Mouse (Mus musculus) kidney, postnatal 36 days (tissue): ENCODE measurements at regions not wholly inside any gene's neighbourhood (a gene's known extent, or its start where the extent isn't known, plus 50 kb on each side); places are given as distances from the start of the nearest gene placed in this dataset.

ENCODE experiments used
- DNase-seq, 2 experiments: peaks; one replicate each; pipeline ENCODE4 v3.0.0; 2021 to 2022; ENCODE audit warnings: mixed read lengths in 2 of 2

DNA sequence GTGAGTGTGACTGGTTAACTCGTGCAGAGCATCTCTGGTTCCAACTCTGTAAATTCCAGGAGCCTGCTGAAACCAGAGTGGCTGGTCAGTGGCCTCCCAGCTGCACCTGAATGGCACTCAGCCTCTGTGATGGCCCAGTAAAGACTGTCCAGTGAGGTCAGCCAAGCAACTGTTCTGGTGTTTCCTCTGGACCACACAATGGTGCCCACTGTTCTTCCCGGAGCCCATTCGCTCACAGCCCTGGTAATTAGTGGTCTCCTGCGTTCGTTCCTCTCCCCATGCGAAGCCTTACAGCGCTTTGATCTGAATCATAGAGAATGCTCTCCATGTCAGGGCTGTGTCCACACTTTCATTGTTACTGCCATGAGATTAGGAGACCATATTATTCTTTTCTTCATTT, 75.5 kb downstream of the Enkur start:
- no peak for DNase-seq

DNA sequence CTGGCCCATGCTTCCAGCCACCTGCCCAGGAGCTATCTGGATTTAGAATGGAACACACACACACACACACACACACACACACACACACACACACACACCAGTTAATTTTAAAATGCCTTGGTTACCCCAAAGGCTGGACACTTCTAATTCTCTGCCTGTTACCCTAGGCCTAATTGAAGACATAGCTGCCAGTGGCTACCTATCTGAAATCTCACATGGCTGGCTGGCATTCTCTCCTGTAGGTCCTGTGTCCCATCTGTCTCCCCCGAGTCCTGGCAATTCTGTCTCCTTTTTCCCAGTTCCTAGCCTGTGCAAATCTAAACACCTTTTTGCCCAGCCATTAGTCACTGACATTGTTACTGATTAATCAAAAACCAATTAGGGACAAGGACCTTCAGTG, 78.6 kb downstream of the Enkur start:
- no peak for DNase-seq

DNA sequence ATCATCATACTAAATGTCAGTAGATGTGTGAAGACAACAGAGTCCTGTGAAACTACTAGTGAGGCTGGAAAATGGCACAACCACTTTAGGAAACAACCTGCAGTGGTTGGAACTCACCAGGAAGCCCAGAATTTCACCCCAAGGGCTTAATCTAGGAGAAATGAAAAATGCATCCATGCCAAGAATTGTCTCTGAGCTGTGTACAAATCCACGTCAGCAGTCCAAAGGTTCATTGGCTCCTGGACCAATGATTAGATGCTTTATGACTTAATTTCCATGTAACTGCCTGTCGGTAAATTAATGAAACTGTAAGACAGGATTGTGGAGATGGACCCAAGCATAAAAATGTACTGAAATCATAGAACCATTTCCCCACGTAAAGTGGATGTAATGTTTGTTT, 82.7 kb downstream of the Enkur start:
- DNase-seq: no peak

DNA sequence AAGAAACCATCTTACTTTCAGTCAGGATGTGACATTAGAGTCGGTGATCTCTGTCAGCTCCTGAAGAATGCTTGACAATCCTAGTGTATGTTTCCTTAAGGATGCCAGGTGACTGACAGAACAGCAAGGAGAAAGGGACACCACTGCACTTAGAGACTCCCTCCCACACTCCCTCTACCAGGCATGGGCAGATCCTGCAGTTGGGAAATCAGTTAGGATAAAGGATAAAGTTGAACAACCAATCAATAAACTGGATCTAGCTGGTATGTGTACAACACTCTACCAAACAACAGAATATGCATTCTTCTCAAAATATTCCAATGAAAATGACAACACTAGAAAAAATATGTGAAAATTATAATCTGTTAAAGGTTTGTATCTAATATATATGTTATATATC, 83.5 kb downstream of the Enkur start:
- no peak for DNase-seq

DNA sequence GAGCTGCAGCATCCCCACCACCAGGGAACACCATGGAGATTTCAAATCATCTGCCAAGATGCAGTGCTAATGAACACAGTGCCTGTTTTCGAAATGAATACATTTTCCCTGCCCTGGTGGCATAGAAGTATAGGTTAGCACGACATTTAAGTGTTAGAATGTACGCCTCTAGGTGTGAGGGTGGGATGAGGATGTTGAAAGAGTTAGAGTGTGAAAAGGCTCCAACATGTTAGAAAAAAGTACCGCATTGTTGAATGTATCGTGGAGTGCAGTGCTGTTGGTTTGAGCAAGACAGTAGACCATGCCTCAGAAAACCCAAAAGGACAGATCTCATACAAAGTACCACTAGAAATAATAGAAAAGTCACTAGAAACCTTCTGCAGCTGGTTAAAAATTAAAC, 88.3 kb downstream of the Enkur start:
- DNase-seq: no peak

DNA sequence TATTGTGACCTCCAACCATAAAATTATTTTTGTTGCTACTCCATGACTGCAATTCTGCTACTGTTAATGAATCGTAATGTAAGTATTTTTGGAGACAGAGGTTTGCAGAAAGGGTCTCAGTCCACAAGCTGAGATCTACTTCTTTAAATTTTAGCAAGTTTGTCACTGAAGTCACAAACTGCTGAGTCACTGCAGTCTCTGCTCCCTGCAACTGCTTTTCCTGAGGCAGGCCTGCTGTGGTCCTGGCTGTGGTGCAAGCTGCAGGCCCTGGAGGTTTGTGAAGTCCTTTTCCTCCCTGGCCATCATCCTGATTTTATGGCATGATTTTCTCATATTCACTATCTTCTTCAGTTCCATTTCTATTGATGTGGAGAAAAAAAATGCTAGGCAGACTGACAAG, 93.6 kb downstream of the Enkur start:
- DNase-seq: no peak

DNA sequence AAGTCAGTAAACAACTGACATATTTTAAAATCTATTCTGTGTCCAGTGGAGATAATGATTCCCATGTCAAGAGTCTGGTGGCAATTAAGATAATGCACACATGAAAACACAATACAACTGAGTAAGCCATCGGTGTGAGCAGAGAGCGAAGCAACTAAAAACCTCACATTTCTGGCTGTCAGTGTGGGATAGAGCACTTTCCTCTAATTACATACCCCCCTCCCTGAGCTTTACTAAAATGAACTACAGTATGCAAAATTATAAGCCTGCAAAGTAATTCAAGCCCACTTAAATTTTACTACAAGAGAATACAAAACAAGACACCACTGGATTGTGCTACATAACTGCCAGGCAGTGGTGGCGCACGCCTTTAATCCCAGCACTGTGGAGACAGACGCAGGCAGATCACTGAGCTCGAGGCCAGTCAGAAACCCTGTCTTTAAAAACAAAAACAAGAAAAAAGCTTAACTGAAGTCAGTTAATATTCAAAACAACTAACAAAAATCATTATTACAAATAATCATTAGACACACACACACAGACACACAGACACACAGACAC, 104.8 kb downstream of the Enkur start:
- DNase-seq: no peak

DNA sequence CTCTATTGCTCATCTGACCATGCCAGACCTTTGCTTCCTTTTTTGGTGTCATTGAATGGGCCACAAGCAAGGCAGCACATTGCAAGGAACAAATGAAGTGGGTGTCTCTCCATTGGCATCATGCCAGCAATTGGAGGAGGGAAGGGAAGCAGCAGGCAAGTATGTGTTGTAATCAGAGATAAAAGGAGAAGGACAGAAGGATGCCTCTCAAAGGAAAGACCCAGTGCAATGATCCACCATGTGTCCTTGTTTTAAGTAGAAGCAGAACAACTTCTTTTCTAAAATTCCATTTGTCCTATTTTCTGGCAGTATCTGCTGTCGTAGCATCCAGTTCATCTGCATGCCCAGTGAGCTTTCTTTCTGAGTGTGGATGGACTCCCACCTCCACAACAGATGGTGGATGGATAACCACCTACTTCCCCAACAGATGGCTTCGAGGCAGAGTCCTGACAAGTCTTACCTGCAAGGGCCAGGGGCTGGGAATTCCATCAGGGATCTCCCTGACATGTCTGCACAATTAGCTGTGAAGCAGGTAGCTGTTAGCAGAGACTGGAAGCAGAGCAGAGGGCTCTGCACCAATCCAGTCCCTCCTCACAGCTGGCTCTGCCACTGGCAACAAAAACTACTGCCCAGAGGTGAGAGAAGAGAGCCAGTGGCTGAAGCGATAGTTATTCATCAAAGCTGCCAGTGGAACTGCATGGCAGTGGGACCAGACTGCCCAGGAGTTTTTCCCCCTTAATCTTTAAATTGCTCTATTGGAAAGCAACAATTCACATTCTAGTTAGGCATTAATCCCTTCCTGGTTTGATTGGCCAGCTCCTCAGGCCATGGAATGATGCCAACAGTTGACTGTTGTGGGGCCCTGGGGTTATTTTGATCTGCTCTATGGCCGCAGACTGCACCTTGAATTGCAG, 113.8 kb downstream of the Enkur start:
- peak; percentile 52 to 57 for DNase-seq

DNA sequence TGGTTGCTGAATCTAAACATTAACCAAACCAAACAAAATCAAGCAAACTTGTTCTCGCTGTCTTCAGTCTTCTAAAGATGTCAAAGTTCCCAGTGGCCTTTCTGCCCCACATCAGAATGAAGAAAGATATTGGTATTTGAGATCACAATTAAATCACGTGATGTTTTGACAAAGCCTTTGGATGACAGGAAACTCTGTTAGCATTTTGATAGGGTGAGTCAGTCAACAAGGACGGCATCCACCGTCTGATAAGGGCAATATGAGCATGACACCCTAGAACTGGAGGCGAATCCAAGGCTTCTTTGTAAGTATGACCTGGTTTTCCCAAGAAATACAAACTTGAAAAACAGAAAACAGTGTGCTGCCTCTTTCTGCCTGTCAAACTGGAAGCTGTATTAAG, 116.8 kb upstream of the Arhgap21 start:
- DNase-seq: no peak

DNA sequence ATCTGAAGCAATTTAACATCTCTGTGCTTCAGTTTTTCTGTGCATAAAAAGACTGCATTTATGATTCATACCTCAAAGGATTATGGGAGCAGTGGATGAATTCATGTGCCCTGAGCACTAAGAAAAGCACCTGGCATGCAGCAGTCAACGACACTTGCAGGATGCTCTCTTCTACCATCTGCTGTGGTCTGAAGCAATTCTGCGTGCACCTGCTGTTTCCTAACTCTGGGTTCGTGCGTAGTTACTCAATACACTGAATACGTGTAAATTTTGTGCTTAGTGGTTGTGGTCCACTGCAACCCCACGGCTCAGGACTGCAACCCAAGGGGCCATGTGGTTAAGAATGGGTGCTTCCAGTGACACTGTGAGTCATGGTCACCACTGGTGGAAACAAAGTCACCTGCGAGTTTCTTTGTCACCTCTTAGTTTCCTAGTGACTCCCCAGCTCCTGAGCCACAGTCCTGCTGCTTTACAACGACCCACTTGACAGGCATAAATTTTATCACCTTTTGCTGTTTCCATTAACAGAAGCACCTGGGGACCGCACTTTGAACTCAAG, 98.7 kb upstream of the Arhgap21 start:
- no peak for DNase-seq

DNA sequence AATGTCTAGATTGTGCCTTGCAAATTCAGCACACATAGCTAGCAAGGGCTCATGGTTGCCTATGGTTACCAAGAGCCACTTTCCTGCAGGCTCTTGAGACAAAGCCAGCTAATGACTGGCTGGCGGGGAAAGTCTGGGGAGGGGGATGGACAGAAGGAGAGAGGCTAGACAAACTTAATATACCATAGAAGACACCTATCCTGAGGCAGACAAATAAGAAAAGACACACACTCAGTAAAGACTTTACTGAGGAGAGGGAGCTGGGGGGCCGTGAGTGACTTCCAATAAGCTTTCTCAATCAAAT, 91.6 kb upstream of the Arhgap21 start:
- no peak for DNase-seq

DNA sequence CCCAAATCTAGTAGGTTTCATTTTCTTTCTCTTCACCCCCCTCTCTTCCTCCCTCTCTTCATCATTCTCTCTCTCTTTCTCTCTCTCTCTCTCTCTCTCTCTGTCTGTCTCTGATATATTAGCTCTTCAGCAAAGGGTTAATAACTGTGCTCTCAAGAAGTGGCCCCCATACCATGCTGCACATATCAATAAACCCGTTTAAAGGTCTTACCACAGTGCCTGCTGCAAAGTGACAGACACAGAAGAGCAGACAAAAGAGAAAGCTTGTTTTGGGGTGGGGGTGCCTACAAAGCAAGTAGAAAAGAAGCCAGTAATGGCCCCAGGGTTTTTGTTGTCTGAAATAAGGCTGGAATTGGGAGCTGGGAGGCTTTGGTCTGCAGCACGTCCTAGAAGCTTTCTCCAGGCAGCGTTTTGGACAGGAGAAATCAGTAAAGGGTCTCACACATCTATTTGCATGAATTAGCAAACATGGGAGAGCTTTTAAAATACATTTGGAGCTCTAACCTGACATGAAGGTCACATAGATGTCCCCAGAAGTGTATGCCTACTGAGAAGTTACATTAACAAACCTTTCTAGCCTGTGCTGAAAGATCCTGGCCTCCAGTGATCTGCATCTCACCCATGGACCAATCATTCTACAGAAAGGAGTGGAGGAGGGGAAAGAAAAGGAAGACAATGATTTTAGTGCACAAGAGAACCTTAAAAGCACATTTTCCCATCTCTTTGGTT, 91.1 kb upstream of the Arhgap21 start:
- DNase-seq: no peak

DNA sequence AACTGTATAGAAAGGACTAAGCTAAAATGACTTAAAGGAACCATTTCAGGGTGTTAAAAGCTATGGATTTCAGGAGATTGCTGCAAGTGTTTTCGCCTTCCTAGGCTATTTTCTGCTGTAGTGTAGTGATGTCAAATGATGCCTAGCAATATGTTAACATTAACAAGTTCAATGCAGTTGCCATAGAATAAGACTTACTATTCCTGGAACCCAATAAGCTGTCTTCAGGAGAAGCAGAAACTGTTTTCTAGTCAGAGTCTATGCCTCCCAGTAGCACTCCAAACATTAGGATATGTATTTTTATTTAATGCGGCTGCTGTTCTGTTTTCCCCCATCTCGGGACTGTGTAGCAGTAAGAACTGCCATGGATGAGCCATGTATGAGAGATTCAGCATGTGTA, 90.3 kb upstream of the Arhgap21 start:
- no peak for DNase-seq

DNA sequence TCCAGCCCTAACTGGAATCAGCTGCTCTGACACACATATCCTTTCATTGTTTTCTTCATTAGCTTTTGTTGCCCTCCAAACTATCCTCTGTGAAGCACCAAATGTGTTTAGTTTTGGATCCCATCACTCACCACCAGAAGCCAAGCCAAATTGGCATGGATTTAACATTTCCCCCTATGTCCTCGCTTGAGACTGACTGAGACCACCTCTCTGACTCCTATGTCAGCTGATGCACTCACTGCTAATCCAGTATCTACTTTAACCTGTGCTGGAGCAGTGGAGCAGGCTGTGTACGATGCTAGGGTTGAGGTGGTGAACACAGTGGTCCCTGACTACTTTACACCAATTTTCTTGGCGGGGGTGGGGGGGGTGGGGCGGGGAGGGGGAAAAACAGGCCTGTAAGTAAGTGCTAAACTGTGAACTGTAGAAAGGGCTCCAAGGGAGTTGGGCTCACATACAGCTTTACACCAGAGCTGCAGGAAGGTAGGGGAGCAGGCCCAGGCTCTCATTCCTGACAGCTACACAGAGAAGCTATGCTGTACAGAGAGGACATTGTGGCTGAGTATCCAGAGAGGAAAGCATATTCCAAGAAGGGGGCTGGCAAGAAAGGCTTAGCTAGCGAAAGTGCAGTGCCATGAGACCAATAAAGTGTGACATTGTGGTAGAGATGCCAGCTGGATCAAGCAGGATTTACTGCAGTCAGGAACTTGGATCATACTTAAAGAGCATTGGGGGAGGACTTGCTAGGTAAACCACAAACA, 87.9 kb upstream of the Arhgap21 start:
- no peak for DNase-seq

DNA sequence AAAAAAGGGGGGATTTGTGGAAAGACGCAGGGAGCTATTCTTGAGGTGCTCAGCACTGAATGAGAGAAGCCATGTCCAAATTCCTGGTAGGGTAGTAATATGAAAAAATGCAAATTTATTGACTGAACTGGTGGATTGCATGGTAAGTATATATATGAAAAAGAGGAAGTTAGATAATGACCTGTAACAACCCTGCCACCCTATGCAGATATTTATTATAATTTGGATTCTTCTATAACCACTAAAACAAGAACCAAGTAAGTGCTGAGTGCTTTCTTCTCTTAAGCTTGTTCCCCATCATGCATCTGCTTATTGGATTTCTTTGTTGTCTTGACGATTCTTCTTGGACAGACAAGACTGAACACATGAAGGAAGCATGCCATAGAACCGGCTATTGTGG, 86.7 kb upstream of the Arhgap21 start:
- no peak for DNase-seq

DNA sequence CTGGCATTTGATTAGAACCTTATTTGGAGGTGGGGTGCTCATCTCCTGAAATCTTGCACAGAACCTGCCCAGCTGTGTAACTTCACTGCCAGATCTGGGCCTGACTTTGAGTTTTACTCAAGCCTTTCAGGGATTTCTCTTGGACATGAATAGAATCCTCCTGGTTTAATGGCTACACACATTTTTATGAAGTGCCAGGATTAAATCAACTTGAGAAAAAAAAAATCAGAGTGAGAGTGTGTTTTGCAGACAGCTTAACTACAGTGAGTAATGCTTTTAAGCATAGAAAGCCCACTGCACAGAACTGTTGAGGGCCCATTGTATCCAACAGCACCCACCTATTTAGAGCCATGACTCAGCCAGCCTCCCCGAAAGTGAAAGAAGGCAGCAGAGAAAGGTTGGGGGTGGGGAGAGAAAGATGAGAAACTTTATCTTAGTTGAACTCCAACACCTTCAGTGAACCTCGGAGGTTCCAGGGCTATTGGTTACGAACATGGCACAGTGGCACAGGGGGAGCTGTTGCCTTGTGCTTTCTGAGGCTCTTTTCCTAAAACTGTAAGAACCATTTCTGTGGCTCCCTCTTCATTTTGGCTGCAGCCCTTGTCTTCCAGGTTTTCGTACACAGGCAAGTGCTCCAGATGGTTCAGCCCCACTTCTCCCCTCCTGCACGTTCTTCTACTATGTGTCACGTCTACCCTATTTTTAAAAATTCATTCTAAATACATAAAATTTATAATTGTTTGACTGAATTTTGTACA, 85.8 kb upstream of the Arhgap21 start:
- DNase-seq: no peak

DNA sequence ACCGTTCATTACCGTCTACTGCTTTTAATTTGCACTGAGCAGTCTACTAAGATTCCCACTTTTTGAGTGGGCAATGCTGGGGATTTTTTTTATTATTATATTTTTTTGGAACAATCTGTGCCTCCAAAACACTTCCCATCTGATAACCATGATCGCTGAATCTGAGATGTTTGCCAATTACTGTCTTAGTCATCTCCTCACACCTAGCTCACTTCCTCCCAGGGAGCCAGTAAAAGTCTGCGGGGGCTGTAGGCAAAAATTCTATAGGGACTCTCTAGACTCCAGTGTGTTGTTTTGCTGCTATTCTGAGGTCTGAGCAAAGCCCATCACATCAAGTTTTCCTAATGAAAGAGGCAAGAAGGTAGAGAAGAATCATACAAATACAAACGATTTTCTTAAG, 84.9 kb upstream of the Arhgap21 start:
- no peak for DNase-seq

DNA sequence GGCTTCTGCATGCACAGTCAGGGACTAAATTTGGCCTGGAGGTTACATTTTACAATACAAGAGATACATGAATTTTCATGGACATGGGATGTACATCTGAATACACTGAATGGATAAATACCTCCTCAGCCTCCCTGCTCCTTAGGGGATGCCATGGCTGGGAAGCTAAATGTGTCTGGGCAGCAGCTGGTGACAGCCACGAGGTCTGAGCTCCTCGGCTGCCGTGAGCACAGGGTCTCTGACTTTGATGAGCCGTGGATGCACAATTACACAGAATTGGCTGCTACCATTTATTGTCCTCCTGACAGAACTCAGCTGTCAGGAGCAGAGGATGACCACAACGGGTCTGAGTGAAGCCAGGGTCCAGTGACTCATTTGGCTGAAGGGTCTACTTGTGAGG, 80.3 kb upstream of the Arhgap21 start:
- DNase-seq: no peak

DNA sequence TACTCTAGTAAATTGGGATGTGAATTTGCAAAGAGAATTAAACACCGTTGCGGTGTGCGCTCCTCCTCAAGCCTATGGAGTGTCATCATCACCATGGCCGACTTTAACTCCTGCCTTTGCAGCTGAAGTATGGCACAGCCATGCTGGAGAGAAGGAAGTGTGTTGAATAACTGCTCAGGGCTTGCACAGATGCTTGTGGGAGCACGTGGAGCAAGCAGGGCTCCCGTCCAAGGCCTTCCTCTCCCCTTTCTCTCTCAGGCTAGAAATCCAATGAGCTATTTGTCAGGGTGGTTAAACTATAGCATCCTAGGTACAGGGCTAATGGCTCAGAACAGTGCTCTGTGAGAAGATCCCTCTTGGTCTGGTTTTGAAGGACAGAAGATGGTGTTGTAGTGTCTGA, 79.5 kb upstream of the Arhgap21 start:
- DNase-seq: no peak

DNA sequence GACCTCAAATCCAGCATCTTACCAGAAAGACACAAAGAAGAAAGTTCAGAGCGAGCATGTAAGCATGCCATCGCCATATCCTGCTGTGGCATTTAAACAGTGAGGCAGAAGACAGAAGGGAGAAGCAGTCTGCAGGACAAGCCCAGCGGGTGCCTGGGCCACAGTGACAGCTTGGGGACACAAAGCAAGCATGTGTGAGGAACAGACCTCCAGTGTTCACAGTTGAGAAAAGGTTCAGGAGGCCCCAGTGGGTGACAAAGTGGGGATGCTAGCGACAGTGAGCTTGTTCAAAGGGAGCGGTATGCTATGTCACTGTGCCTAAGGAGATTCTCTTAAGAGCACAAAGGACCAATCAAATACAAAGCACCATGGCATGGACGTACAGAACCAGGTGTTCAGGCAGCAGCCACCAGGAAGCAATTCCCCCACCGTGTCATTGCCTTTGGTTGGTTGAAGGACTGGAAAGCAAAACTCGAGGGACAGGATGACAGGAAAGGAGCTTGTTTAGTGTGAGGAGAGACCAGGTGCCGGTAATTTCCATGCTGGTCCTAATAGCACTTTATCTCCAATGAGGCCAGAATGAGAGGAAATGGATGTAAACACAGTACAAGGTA, 77.9 kb upstream of the Arhgap21 start:
- DNase-seq: no peak

DNA sequence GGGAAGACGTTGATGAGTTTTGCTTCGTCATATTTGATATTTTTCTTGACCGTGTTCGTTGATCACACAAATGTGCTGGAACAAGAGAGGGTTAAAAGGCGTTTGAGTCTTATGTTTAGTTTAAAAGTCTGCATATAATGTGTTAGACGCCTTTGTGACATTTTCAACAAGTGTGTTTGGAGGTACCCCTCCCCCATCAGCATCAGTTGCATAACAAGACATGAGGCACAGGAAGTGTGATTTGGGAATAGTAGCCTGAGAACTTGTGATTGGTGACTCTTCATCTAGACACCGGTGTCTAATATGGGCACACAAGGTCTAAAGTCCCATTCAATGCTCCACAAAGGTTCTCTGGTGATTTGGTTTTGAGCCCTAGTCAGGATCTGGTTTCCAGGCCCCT, 76.1 kb upstream of the Arhgap21 start:
- no peak for DNase-seq

DNA sequence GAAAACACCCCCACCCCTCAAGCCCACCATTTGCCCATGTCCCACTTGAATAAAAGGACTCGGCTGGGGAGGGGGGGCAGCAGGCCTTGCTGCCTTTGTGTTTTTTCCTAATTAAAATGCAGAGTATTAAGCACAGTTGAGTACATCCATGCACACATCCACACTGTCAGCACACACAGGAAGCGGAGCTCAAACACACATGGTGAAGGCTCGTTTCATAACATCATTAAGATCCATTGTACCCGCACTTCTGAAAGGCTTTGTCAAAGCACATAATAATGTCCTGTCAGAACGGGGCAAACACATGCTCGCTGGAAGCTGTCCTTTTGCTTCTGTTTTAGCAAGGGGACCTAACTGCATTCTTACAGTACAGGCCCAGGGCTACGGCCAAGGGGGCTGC, 75.3 kb upstream of the Arhgap21 start:
- DNase-seq: no peak
